8 mouse cellular contexts compared by ENCODE assay signal in the genomic region with DNA sequence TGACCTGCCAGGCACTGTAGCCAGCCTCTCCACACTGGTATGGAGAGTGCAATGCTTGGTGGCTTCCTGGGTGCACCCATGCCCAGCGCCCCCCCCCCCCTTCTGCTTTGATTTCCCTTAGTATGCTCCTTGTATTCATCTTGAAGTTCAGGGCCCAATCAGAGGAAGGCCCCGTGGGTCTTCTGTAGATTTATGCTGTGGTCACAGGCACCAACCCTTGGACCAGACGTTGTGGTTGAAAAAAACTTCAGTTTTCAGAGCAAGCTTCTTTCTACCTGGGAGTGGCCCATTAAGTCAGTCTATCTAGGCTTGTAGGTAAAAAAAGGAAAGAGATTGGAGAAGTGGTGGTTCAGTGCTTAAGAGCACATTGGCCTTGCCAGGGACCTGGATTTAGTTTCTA. TPM values are rescaled to one million over a fixed set of nuclear protein-coding genes. Genes with fewer than 3 reads are reported as not detected.
DNase-seq lines count a peak whose midpoint lies in the region; ATAC-seq and TF ChIP-seq lines count a peak whose summit lies in the region.

No protein-coding gene starts in this region.

- no peak for TF ChIP-seq EP300 in lung, postnatal 0 days (IDR thresholded peaks at IDR 0.05)

- H3K4me2 ChIP-seq in lung, postnatal 0 days (replicated peaks; ENCODE audit: low read depth, low read length): peak overlapping the region; percentile 86
- H3K4me2 ChIP-seq in embryonic facial prominence, embryonic 15.5 days (replicated peaks): peak overlapping the region; percentile 86
- peak overlapping the region; percentile 85 for H3K4me2 ChIP-seq in limb, embryonic 12.5 days
- H3K4me2 ChIP-seq in neural tube, embryonic 15.5 days: peak overlapping the region; percentile 96

- WGBS in lung, postnatal 0 days: 15% methylated on average over 3 of the region's 3 CpGs
- 15% methylated on average over 3 of the region's 3 CpGs for WGBS in embryonic facial prominence, embryonic 15.5 days
- WGBS in limb, embryonic 12.5 days: 18% methylated on average over 2 of the region's 3 CpGs
- 0% methylated on average over 2 of the region's 3 CpGs for WGBS in neural tube, embryonic 15.5 days

- peak; percentile 27 for DNase-seq in lung, postnatal 0 days (ENCODE audit: low spot score)
- no peak for DNase-seq in lung, postnatal 10 days
- DNase-seq in embryo, embryonic 11 days: no peak
- no peak for DNase-seq in thymus, postnatal 36 days

- H3K9ac ChIP-seq in lung, postnatal 0 days (replicated peaks; ENCODE audit: low read depth): no peak overlapping the region
- peak overlapping the region; percentile 65; the same call in 1 of the 2 replicates for H3K9ac ChIP-seq in embryonic facial prominence, embryonic 15.5 days
- H3K9ac ChIP-seq in limb, embryonic 12.5 days (replicated peaks): peak overlapping the region; percentile 81
- H3K9ac ChIP-seq in neural tube, embryonic 15.5 days (replicated peaks): no peak overlapping the region

- H3K27ac ChIP-seq in lung, postnatal 0 days (ENCODE audit: low read length): peak overlapping the region; percentile 91
- peak overlapping the region; percentile 90 for H3K27ac ChIP-seq in embryonic facial prominence, embryonic 15.5 days (replicated peaks)
- 0 out of 2 replicates have a peak overlapping the region, but pooled peaks have one; percentile 5 for H3K27ac ChIP-seq in limb, embryonic 12.5 days
- H3K27ac ChIP-seq in neural tube, embryonic 15.5 days (replicated peaks): no peak overlapping the region

- H3K4me3 ChIP-seq in lung, postnatal 0 days (ENCODE audit: low read depth, low read length): 0 out of 2 replicates have a peak overlapping the region, but pooled peaks have one; percentile 51
- peak overlapping the region; percentile 64 for H3K4me3 ChIP-seq in embryonic facial prominence, embryonic 15.5 days (replicated peaks)
- H3K4me3 ChIP-seq in limb, embryonic 12.5 days (replicated peaks): peak overlapping the region; percentile 62
- H3K4me3 ChIP-seq in neural tube, embryonic 15.5 days (replicated peaks): peak overlapping the region; percentile 45; the same call in 1 of the 2 replicates

- ATAC-seq in lung, postnatal 0 days: no peak
- no peak for ATAC-seq in embryonic facial prominence, embryonic 15.5 days (ENCODE audit: insufficient number of reproducible peaks, low FRiP score, low TSS enrichment, low read depth)
- ATAC-seq in limb, embryonic 12.5 days (ENCODE audit: insufficient number of reproducible peaks, insufficient read depth, low FRiP score, low TSS enrichment, low read depth): no peak
- no peak for ATAC-seq in neural tube, embryonic 15.5 days (ENCODE audit: low FRiP score)
- no peak for ATAC-seq in monocyte, adult 5-6 weeks (replicated peaks; ENCODE audit: insufficient number of reproducible peaks, low FRiP score, low TSS enrichment, poor library complexity, severe bottlenecking)

- no peak for TF ChIP-seq CTCF in lung, postnatal 0 days (IDR thresholded peaks at IDR 0.05)

- no peaks in the 10 kb centered on the region for H3K36me3 ChIP-seq in lung, postnatal 0 days (ENCODE audit: insufficient read depth, low read length)
- peaks cover 10% of the 10 kb centered on the region for H3K36me3 ChIP-seq in embryonic facial prominence, embryonic 15.5 days
- H3K36me3 ChIP-seq in limb, embryonic 12.5 days: peaks cover 10% of the 10 kb centered on the region
- no peaks in the 10 kb centered on the region for H3K36me3 ChIP-seq in neural tube, embryonic 15.5 days

- no peaks in the 10 kb centered on the region for H3K27me3 ChIP-seq in lung, postnatal 0 days (replicated peaks; ENCODE audit: insufficient read depth, low read length)
- H3K27me3 ChIP-seq in embryonic facial prominence, embryonic 15.5 days: no peaks in the 10 kb centered on the region
- H3K27me3 ChIP-seq in limb, embryonic 12.5 days: no peaks in the 10 kb centered on the region
- H3K27me3 ChIP-seq in neural tube, embryonic 15.5 days (replicated peaks): no peaks in the 10 kb centered on the region

- H3K9me3 ChIP-seq in lung, postnatal 0 days (ENCODE audit: low read length): no peaks in the 10 kb centered on the region
- H3K9me3 ChIP-seq in embryonic facial prominence, embryonic 15.5 days (replicated peaks): no peaks in the 10 kb centered on the region
- H3K9me3 ChIP-seq in limb, embryonic 12.5 days: no peaks in the 10 kb centered on the region
- H3K9me3 ChIP-seq in neural tube, embryonic 15.5 days (replicated peaks): no peaks in the 10 kb centered on the region

- H3K4me1 ChIP-seq in lung, postnatal 0 days (ENCODE audit: insufficient read depth, low read depth, low read length): peaks cover 14% of the 10 kb centered on the region
- peaks cover 43% of the 10 kb centered on the region for H3K4me1 ChIP-seq in embryonic facial prominence, embryonic 15.5 days
- H3K4me1 ChIP-seq in limb, embryonic 12.5 days (replicated peaks): peaks cover 43% of the 10 kb centered on the region
- peaks cover 45% of the 10 kb centered on the region for H3K4me1 ChIP-seq in neural tube, embryonic 15.5 days

RNA-seq across cellular contexts. Expression of gene Set, which starts 6.6 kb away (rescaled TPM):
- 167 and 186 TPM in 2 replicates for polyA plus RNA-seq in lung, postnatal 0 days (2015; fragmentation: Nextera tagmentation; extraction: Ambion mirVana)
- polyA plus RNA-seq in embryonic facial prominence, embryonic 15.5 days (2015; fragmentation: Nextera tagmentation; extraction: Ambion mirVana): 351 and 370 TPM in 2 replicates
- polyA plus RNA-seq in limb, embryonic 12.5 days (2016; fragmentation: Nextera tagmentation; extraction: Ambion mirVana): 720 and 722 TPM in 2 replicates
- polyA plus RNA-seq in neural tube, embryonic 15.5 days (2015; fragmentation: Nextera tagmentation; extraction: Ambion mirVana): 285 and 330 TPM in 2 replicates
- total RNA-seq in monocyte, adult 5-6 weeks (2017): 427 to 462 TPM (median 441 TPM) in 3 replicates

RNA-seq across cellular contexts. Expression of gene Pkn3, which starts 13.7 kb away (rescaled TPM):
- polyA plus RNA-seq in lung, postnatal 0 days (2015; fragmentation: Nextera tagmentation; extraction: Ambion mirVana): 9.8 and 11.0 TPM in 2 replicates
- 8.2 and 9.5 TPM in 2 replicates for polyA plus RNA-seq in embryonic facial prominence, embryonic 15.5 days (2015; fragmentation: Nextera tagmentation; extraction: Ambion mirVana)
- 12.3 and 14.1 TPM in 2 replicates for polyA plus RNA-seq in limb, embryonic 12.5 days (2016; fragmentation: Nextera tagmentation; extraction: Ambion mirVana)
- 2.0 and 3.1 TPM in 2 replicates for polyA plus RNA-seq in neural tube, embryonic 15.5 days (2015; fragmentation: Nextera tagmentation; extraction: Ambion mirVana)
- 0.38 to 1.1 TPM (median 0.39 TPM) in 3 replicates for total RNA-seq in monocyte, adult 5-6 weeks (2017)

RNA-seq across cellular contexts. Expression of gene Wdr34, which starts 15.1 kb away (rescaled TPM):
- polyA plus RNA-seq in lung, postnatal 0 days (2015; fragmentation: Nextera tagmentation; extraction: Ambion mirVana): 15.2 and 19.5 TPM in 2 replicates
- polyA plus RNA-seq in embryonic facial prominence, embryonic 15.5 days (2015; fragmentation: Nextera tagmentation; extraction: Ambion mirVana): 45.5 and 46.9 TPM in 2 replicates
- polyA plus RNA-seq in limb, embryonic 12.5 days (2016; fragmentation: Nextera tagmentation; extraction: Ambion mirVana): 37.7 and 43.1 TPM in 2 replicates
- 63.0 and 72.9 TPM in 2 replicates for polyA plus RNA-seq in neural tube, embryonic 15.5 days (2015; fragmentation: Nextera tagmentation; extraction: Ambion mirVana)
- not detected in 3 replicates for total RNA-seq in monocyte, adult 5-6 weeks (2017)

RNA-seq across cellular contexts. Expression of gene Zdhhc12, which starts 29.7 kb away (rescaled TPM):
- 37.7 and 40.0 TPM in 2 replicates for polyA plus RNA-seq in lung, postnatal 0 days (2015; fragmentation: Nextera tagmentation; extraction: Ambion mirVana)
- polyA plus RNA-seq in embryonic facial prominence, embryonic 15.5 days (2015; fragmentation: Nextera tagmentation; extraction: Ambion mirVana): 25.2 and 30.0 TPM in 2 replicates
- polyA plus RNA-seq in limb, embryonic 12.5 days (2016; fragmentation: Nextera tagmentation; extraction: Ambion mirVana): 26.0 and 28.2 TPM in 2 replicates
- 31.6 and 33.6 TPM in 2 replicates for polyA plus RNA-seq in neural tube, embryonic 15.5 days (2015; fragmentation: Nextera tagmentation; extraction: Ambion mirVana)
- total RNA-seq in monocyte, adult 5-6 weeks (2017): 2.6 to 7.1 TPM (median 6.6 TPM) in 3 replicates

Comparison
In these comparisons a context has a peak if more than half of its experiments do, and no peak if none do; other contexts are left out.
1. H3K9ac ChIP-seq: peak in embryonic facial prominence, embryonic 15.5 days (single experiment) and limb, embryonic 12.5 days (single experiment); none in lung, postnatal 0 days (single experiment) and neural tube, embryonic 15.5 days (single experiment).
2. Peak in every context shown above with its lines, with median percentiles within 50 percentile points of each other: H3K4me2 ChIP-seq and H3K4me3 ChIP-seq.